In genomic region chr15:27506127-27506886, GRCm38 (mm10) we compare ENCODE assay signal across 11 mouse cellular contexts. TPM values are rescaled to one million over a fixed set of nuclear protein-coding genes. Genes with fewer than 3 reads are reported as not detected.
DNase-seq lines count a peak whose midpoint lies in the region; ATAC-seq and TF ChIP-seq lines count a peak whose summit lies in the region.
"Had no signal": no experiment of that assay in that cellular context is flagged by ENCODE, and none has a peak within 500 bp of the region (broad histone marks: within the 10 kb centered on the region; RNA-seq: fewer than 3 reads in every experiment).

No protein-coding gene starts in this region.

- 16% methylated on average over 5 of the region's 5 CpGs for WGBS in heart, embryonic 14.5 days
- WGBS in liver, postnatal 0 days (ENCODE audit: insufficient replicate concordance) = 36% methylated on average over 5 of the region's 5 CpGs

- ATAC-seq in heart, embryonic 14.5 days (ENCODE audit: insufficient number of reproducible peaks, insufficient read depth, low FRiP score, low read depth) = no peak
- ATAC-seq in common myeloid progenitor, adult 5-6 weeks (replicated peaks; ENCODE audit: low read depth, poor library complexity, severe bottlenecking) = peak; percentile 27; the same call in 1 of the 2 replicates
- peak; percentile 48; the same call in 1 of the 2 replicates for ATAC-seq in liver, postnatal 0 days
- no peak for ATAC-seq in inflammation-experienced regulatory T-cells, adult 6 months

- TF ChIP-seq CTCF in liver, postnatal 0 days (IDR thresholded peaks at IDR 0.05; ENCODE audit: low read depth) = no peak

- in situ Hi-C loops in ES-E14 (cut with MboI; ENCODE audit: low sequenced_read_pairs in 2 of 2, unreplicated experiment in 2 of 2) = no loop called here

- no peak overlapping the region for H3K4me3 ChIP-seq in heart, embryonic 14.5 days (ENCODE audit: control insufficient read depth in 1 of 2, insufficient read depth in 1 of 2, low read depth in 1 of 2, low read length in 2 of 2)
- no peak overlapping the region for H3K4me3 ChIP-seq in ES-E14 (ENCODE audit: insufficient read depth in 1 of 2, low read depth in 1 of 2, low read length in 2 of 2, poor library complexity in 1 of 2, severe bottlenecking in 1 of 2)
- no peak overlapping the region for H3K4me3 ChIP-seq in liver, postnatal 0 days (ENCODE audit: low read depth, low read length)
- H3K4me3 ChIP-seq: embryonic facial prominence, embryonic 13.5 days; midbrain, embryonic 12.5 days had no signal

- DNase-seq in heart, adult 9 months (ENCODE audit: low spot score in 2 of 2) = no peak
- no peak for DNase-seq in ES-E14 (ENCODE audit: low read depth, low spot score)
- DNase-seq in liver, postnatal 0 days = no peak
- no peak for DNase-seq in spleen, postnatal 4 days (ENCODE audit: low spot score in 2 of 2)
- no peak for DNase-seq in natural killer cell, adult 2 months (ENCODE audit: low spot score in 2 of 2)
- DNase-seq: thymus, postnatal 14 days had no signal

- no peaks in the 10 kb centered on the region for H3K27me3 ChIP-seq in heart, embryonic 14.5 days (ENCODE audit: control insufficient read depth, insufficient read depth, low read length)
- H3K27me3 ChIP-seq in liver, postnatal 0 days (ENCODE audit: insufficient read depth, low read length) = no peaks in the 10 kb centered on the region
- H3K27me3 ChIP-seq: embryonic facial prominence, embryonic 13.5 days; midbrain, embryonic 12.5 days had no signal

- H3K4me2 ChIP-seq in heart, embryonic 14.5 days (ENCODE audit: low read length) = peak overlapping the region; percentile 16
- no peak overlapping the region for H3K4me2 ChIP-seq in liver, postnatal 0 days (ENCODE audit: low read depth, low read length)
- H3K4me2 ChIP-seq: embryonic facial prominence, embryonic 13.5 days; midbrain, embryonic 12.5 days had no signal

- no peaks in the 10 kb centered on the region for H3K36me3 ChIP-seq in heart, embryonic 14.5 days (ENCODE audit: control insufficient read depth, insufficient read depth, low read length)
- H3K36me3 ChIP-seq in ES-E14 (ENCODE audit: control insufficient read depth, insufficient read depth, low read length, poor library complexity, severe bottlenecking) = no peaks in the 10 kb centered on the region
- H3K36me3 ChIP-seq in liver, postnatal 0 days (replicated peaks; ENCODE audit: insufficient read depth, low read length) = no peaks in the 10 kb centered on the region
- H3K36me3 ChIP-seq: embryonic facial prominence, embryonic 13.5 days; midbrain, embryonic 12.5 days had no signal

- no peaks in the 10 kb centered on the region for H3K9me3 ChIP-seq in heart, embryonic 14.5 days (ENCODE audit: control insufficient read depth, low read length)
- no peaks in the 10 kb centered on the region for H3K9me3 ChIP-seq in ES-E14 (ENCODE audit: control insufficient read depth, insufficient read depth, low read depth, low read length)
- no peaks in the 10 kb centered on the region for H3K9me3 ChIP-seq in liver, postnatal 0 days (ENCODE audit: low read length)
- H3K9me3 ChIP-seq: embryonic facial prominence, embryonic 13.5 days; midbrain, embryonic 12.5 days had no signal

- peaks cover 44 to 76% of the 10 kb centered on the region in 2 experiments for H3K4me1 ChIP-seq in heart, embryonic 14.5 days (ENCODE audit: control insufficient read depth in 2 of 2, insufficient read depth in 2 of 2, low read length in 2 of 2)
- no peaks in the 10 kb centered on the region for H3K4me1 ChIP-seq in ES-E14 (ENCODE audit: control insufficient read depth in 2 of 2, insufficient read depth in 2 of 2, low read length in 2 of 2, poor library complexity in 1 of 2)
- peaks cover 26% of the 10 kb centered on the region for H3K4me1 ChIP-seq in liver, postnatal 0 days (ENCODE audit: insufficient read depth)

- TF ChIP-seq EP300 in liver, postnatal 0 days (IDR thresholded peaks at IDR 0.05; ENCODE audit: low read depth) = no peak

- H3K27ac ChIP-seq in heart, embryonic 14.5 days (replicated peaks in 1 of 2; ENCODE audit: control insufficient read depth in 1 of 2, insufficient read depth in 1 of 2, low read depth in 2 of 2, low read length in 2 of 2) = peak overlapping the region; percentile 82 to 84
- no peak overlapping the region for H3K27ac ChIP-seq in ES-E14 (ENCODE audit: insufficient read depth, low read depth, low read length, poor library complexity, severe bottlenecking)
- H3K27ac ChIP-seq in liver, postnatal 0 days (ENCODE audit: low read depth) = no peak overlapping the region
- H3K27ac ChIP-seq: embryonic facial prominence, embryonic 13.5 days; midbrain, embryonic 12.5 days had no signal

- H3K9ac ChIP-seq in heart, embryonic 14.5 days (ENCODE audit: low read length) = no peak overlapping the region; the same call in 1 of the 2 replicates
- H3K9ac ChIP-seq in ES-E14 (ENCODE audit: insufficient read depth, low read depth, low read length, poor library complexity, severe bottlenecking) = no peak overlapping the region
- H3K9ac ChIP-seq in liver, postnatal 0 days (replicated peaks) = no peak overlapping the region
- H3K9ac ChIP-seq: embryonic facial prominence, embryonic 13.5 days; midbrain, embryonic 12.5 days had no signal

TF ChIP-seq in ES-E14, 5 proteins besides CTCF, POLR2A, EP300 and RAD21:
- TF ChIP-seq ZNF384 (IDR thresholded peaks at IDR 0.05; ENCODE audit: low read depth, low read length) (no peak), HCFC1 (IDR thresholded peaks at IDR 0.05; ENCODE audit: borderline replicate concordance, insufficient read depth, low read length) (no peak), CHD2 (IDR thresholded peaks at IDR 0.05; ENCODE audit: low read depth, low read length) (no peak), MAFK (IDR thresholded peaks at IDR 0.05; ENCODE audit: insufficient read depth, low read depth, low read length) (peak; percentile 68), ZC3H11A (IDR thresholded peaks at IDR 0.05; ENCODE audit: borderline replicate concordance, low read depth, low read length) (no peak)

RNA-seq across cellular contexts. Expression of gene Ank, which starts 39.8 kb away (rescaled TPM):
- polyA plus RNA-seq in heart, embryonic 14.5 days (2014; fragmentation: Nextera tagmentation; extraction: Ambion mirVana) = 13.6 and 15.9 TPM in 2 replicates
- 9.7 and 12.0 TPM in 2 replicates for total RNA-seq in ES-E14 (2012; rRNA removed)
- 28.5 and 29.8 TPM in 2 replicates for total RNA-seq in common myeloid progenitor, adult 5-6 weeks (2017)
- polyA plus RNA-seq in liver, postnatal 0 days (2015; fragmentation: Nextera tagmentation; extraction: Ambion mirVana) = 7.8 and 8.3 TPM in 2 replicates
- 10 to 100 TPM; 12.4 to 20.7 (median 19.4) TPM for polyA plus RNA-seq in inflammation-experienced regulatory T-cells, adult 6 months (2017; shearing (Covaris generic))

Comparison
In these comparisons a context has a peak if more than half of its experiments do, and no peak if none do; other contexts are left out.
1. ATAC-seq: peak in common myeloid progenitor, adult 5-6 weeks (single experiment) and liver, postnatal 0 days (single experiment); none in heart, embryonic 14.5 days (single experiment) and inflammation-experienced regulatory T-cells, adult 6 months (single experiment).
2. H3K27ac ChIP-seq: peak in heart, embryonic 14.5 days (2 of 2); none in ES-E14 (single experiment) and liver, postnatal 0 days (single experiment).